Mouse (Mus musculus) common myeloid progenitor, adult 5-6 weeks (primary cell): Measurements from ENCODE around the gene Galnt5. TPM values are rescaled to one million over a fixed set of nuclear protein-coding genes. Genes with fewer than 3 reads are reported as not detected.

ENCODE experiments used
- ATAC-seq: replicated peaks from 2 replicates; pipeline ENCODE4 v1.8.0; 2016; ENCODE audit warnings: low read depth, mild to moderate bottlenecking, moderate TSS enrichment, inconsistent platforms; ENCODE audit not compliant: poor library complexity, severe bottlenecking
- total RNA-seq: library from RNA; stranded (forward); fragments of 200-1000, 187-1606 nt; gene quantifications from 2 replicates; pipeline ENCODE4 v1.2.3, GENCODE M21; 2017

Galnt5 gene
- 0.64 TPM in 1 of 2 replicates, not detected in the other for total RNA-seq

- ATAC-seq: peak; percentile 66
These were observed at the start of gene Galnt5 for GRCm38 (mm10) chr2:57997752-57998430. Galnt5 (plus strand) TSS chr2:57997884.

GRCm38 (mm10) chr2:57951620-57952019 is 46.1 kb upstream of the Galnt5 start:
- no peak for ATAC-seq

- ATAC-seq: no peak
These were observed 36.9 kb upstream of the Galnt5 start for GRCm38 (mm10) chr2:57960786-57961185.

GRCm38 (mm10) chr2:57982248-57982647 is 15.4 kb upstream of the Galnt5 start:
- no peak for ATAC-seq

GRCm38 (mm10) chr2:57991084-57991483 is 6.6 kb upstream of the Galnt5 start:
- no peak for ATAC-seq

GRCm38 (mm10) chr2:58001497-58001896 is 3.8 kb downstream of the Galnt5 start:
- no peak for ATAC-seq

GRCm38 (mm10) chr2:58007081-58007480 is 9.4 kb downstream of the Galnt5 start:
- no peak for ATAC-seq

GRCm38 (mm10) chr2:58023556-58023955 is 25.9 kb downstream of the Galnt5 start:
- no peak for ATAC-seq

GRCm38 (mm10) chr2:58026740-58027139 is 29.1 kb downstream of the Galnt5 start:
- no peak for ATAC-seq

GRCm38 (mm10) chr2:58029404-58029803 is 31.7 kb downstream of the Galnt5 start:
- ATAC-seq: peak; percentile 91

- ATAC-seq: no peak
These were observed 33.7 kb downstream of the Galnt5 start for GRCm38 (mm10) chr2:58031431-58031830.

GRCm38 (mm10) chr2:58035635-58036034 is 38.0 kb downstream of the Galnt5 start:
- peak; percentile 94 for ATAC-seq

- peak; percentile 21; the same call in 1 of the 2 replicates for ATAC-seq
These were observed 39.2 kb downstream of the Galnt5 start for GRCm38 (mm10) chr2:58036926-58037325.

GRCm38 (mm10) chr2:58041867-58042266 is 44.2 kb downstream of the Galnt5 start:
- peak; percentile 75 for ATAC-seq

- no peak for ATAC-seq
These were observed 55.3 kb downstream of the Galnt5 start, which contains the start of gene Ermn for GRCm38 (mm10) chr2:58052821-58053581. Ermn (minus strand) TSS chr2:58052864.

GRCm38 (mm10) chr2:58055383-58055782 is 57.7 kb downstream of the Galnt5 start:
- ATAC-seq: peak; percentile 97

- no peak for ATAC-seq
These were observed 82.2 kb downstream of the Galnt5 start for GRCm38 (mm10) chr2:58079849-58080248.

- ATAC-seq: no peak
These were observed 88.7 kb downstream of the Galnt5 start for GRCm38 (mm10) chr2:58086420-58086819.

GRCm38 (mm10) chr2:58094818-58095217 is 97.1 kb downstream of the Galnt5 start:
- ATAC-seq: no peak
